Mouse (Mus musculus) NIH3T3 (cell line): ENCODE measurements around the gene Arnt.
"Not testable (repeated sequence)": the region's sequence is repeated elsewhere in the genome, so short reads cannot be mapped to it uniquely, and the experiment has no call there.

Source experiments
- DNase-seq: peaks from one replicate; pipeline ENCODE4 v3.0.0-alpha.2; 2012; ENCODE audit warnings: low read depth

Gene Arnt

DNA sequence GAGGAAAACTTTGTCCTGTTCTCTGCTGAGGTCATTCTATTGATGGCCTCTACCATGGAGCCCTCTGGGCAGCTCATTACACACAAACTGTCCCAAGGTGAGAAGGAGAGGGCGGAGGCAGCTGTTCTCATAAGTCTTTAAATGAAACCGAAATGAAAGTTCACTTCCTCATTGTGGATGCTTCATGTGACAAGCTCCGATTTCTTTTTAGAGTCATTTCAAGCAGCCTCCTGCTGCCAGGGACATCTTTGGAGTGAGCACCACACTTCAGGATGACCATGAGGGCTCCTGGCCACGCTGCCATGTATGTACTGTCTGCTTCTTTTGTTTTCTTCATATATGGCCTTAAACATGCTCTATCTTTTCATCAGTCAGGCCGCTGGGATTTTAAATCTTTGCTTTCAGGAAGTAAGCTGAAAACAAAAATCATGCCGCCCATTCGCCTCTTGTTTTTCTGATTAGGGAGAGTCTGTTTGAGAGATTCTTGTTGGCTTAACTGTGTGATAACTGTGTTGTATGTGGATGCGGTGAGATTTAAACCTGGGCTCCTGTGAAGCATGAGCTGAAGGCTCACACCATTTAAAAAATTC lies 92.5 kb downstream of the Arnt start, which contains the start of gene Ctss:
Ctss (plus strand) TSS at position 165 of the 590 bp plus-strand sequence.
- DNase-seq: no peak

- DNase-seq: no peak
These were observed 95.6 kb downstream of the Arnt start for GRCm38 (mm10) chr3:95529814-95530213.

- DNase-seq: no peak
These were observed 96.8 kb downstream of the Arnt start for GRCm38 (mm10) chr3:95531025-95531424.

DNA sequence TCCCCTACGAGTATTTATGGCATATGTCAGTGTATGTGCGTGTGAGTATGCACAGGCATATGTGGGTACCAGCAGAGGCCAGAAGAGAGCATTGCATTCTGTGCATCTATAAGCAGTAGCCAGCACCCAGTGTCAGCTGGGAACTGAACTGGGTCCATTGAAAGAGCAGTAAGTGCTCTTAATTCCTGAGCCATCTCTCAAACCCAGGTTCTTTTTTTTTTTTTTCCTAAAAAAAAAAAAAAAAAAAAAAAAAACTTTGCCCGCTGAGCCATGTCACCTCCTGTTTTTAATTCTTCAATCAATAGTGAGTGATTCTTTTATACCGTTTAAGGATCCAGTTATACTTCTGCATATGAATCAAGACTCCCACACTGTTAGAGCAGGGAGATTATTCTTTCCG lies 99.2 kb downstream of the Arnt start:
- no peak for DNase-seq

DNA sequence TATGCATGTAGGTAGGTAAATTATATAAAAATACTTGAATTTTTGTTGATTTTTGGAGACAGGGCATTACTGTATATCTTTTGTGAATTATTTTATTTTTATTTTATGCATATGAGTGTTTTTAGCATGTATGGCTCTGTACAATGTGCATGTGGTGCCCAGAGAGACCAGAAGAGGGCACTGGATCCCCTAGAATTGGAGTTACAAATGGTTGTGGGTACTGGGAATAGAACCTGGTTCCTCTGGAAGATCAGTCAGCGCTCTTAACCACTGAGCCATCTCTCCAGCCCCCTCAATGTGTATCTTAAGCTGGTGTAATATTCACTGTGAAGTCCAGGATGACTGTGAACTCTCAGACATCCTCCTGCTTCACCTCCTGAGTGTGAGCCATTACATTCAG lies 100.7 kb downstream of the Arnt start:
- no peak for DNase-seq

- DNase-seq: no peak
These were observed 104.7 kb downstream of the Arnt start for GRCm38 (mm10) chr3:95538936-95539335.

DNA sequence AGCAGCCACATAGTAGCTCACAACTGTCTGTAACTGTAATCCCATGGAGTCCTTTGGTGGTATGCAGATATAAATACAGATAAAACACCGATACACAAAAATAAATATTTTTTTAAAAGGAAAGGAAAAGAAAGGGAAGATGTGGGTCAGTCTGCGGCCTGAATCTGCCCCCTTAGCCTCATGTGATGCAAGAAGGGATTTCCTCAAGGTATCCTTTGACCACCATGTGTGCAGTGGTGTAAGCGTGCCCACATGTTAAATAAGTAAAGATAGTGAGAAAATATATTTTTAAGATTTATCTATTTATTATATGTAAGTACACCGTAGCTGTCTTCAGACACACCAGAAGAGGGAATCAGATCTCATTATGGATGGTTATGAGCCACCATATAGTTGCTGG lies 105.6 kb downstream of the Arnt start:
- no peak for DNase-seq

DNA sequence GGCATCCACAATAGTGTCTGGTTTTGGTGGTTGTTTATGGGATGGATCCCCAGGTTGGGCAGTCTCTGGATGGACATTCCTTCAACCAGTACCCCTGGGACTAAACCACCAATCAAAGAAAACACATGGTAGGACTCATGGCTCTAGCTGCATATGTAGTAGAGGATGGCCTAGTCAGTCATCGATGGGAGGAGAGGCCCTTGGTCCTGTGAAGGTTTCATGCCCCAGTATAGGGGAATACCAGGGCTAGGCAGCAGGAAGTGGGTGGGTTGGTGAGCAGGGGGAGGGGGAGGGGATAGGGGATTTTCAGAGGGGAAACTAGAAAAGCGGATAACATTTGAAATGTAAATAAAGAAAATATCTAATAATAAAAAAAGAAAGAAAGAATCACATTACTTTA lies 107.0 kb downstream of the Arnt start:
- not testable (repeated sequence) for DNase-seq

DNA sequence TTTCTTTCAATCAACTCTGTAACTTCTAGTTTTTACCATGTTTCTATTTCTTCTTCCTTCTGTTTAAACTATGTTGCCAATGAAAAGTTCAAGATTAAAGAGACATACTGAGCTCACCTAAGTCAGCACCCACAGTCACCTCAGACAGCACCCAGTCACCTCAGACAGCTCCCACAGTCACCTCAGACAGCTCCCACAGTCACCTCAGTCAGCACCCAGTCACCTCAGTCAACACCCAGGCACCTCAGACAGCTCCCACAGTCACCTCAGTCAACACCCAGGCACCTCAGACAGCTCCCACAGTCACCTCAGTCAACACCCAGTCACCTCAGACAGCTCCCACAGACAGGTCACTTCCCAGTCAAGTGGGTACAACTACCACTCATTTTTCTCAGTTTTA lies 108.0 kb downstream of the Arnt start:
- no peak for DNase-seq

- no peak for DNase-seq
These were observed 108.8 kb downstream of the Arnt start for GRCm38 (mm10) chr3:95542981-95543380.
